Mouse (Mus musculus): ENCODE results near the gene Ssu72.

DNA sequence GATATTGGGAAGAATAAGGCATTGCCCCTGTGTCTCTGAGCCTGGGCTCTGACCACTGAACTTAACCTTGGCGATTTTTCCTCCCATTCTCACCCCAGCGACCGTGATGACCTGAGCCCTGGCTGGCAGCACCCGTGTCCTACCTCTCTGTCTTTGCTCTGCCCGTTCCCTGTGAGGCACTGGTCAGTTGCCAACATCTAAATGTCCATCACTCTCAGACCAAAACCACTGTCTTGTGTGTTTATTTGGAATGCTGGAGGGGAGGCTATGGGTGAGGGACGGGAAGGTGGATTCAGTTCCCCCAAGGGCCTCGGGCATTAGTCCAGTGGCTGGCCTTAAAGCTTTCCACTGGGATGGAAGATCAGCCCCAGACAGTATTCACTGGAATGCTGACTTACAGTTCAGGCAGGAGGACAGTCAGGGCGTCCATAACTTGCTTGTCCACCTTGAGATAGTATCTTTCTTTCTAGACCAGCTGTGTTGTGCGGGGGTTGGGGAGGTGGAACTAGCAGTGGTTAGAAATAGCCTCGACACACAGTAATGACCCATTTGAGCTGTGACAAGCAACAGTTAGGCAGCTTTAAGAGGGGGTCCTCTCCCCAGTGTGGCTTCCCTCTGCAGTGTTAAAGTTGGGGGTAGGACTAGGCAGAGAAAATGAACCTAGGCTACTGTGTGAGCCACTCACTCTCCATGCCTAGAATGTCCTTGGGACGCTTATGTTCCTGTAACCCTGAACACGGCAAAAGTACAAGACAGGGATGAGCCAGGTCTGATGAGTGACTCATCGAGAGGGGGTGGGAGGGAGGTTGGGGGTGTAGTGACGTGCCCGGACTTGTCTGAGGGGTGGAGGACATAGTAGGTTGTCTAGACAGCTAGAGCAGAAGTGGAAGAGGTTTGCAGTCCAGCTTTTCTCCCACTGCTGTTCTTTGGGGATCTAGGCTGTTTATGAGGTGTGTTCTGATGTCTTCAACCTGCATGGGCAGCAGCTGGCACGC lies 8.0 kb upstream of the Ssu72 start:
- TF ChIP-seq CHD2 (IDR thresholded peaks at IDR 0.05; ENCODE audit: low read depth, low read length) (no peak), ZC3H11A (IDR thresholded peaks at IDR 0.05; ENCODE audit: borderline replicate concordance, low read depth, low read length) (no peak)

All from ES-E14 (cell line).